Mouse (Mus musculus): Measurements from ENCODE around the gene Anapc11.

GRCm38 (mm10) chr11:120654741-120655140 is 56.5 kb downstream of the Anapc11 start:
- TF ChIP-seq CTCF (IDR thresholded peaks at IDR 0.05; ENCODE audit: control insufficient read depth, insufficient read depth, insufficient read length) = no peak
- TF ChIP-seq MYOD1 (IDR thresholded peaks at IDR 0.05; ENCODE audit: control insufficient read depth, insufficient read length, low read depth) = no peak
- TF ChIP-seq USF1 (IDR thresholded peaks at IDR 0.05; ENCODE audit: low read depth) = no peak
- TF ChIP-seq MYOG (IDR thresholded peaks at IDR 0.05; ENCODE audit: control insufficient read depth, extremely low read depth, insufficient read length) = no peak
- TF ChIP-seq FOSL1 (IDR thresholded peaks at IDR 0.05; ENCODE audit: insufficient read depth, low read length, poor library complexity, severe bottlenecking) = no peak
- no peak for TF ChIP-seq MAX (IDR thresholded peaks at IDR 0.05)
- TF ChIP-seq CEBPB (IDR thresholded peaks at IDR 0.05; ENCODE audit: low read depth) = no peak

Measured in C2C12 (cell line).